Mouse (Mus musculus) MEL (cell line): ENCODE measurements around the gene Arsg. TPM values are rescaled to one million over a fixed set of nuclear protein-coding genes. Genes with fewer than 3 reads are reported as not detected.

ENCODE experiments used
- DNase-seq: peaks from one replicate; pipeline ENCODE4 v3.0.0; 2011; ENCODE audit warnings: low read depth, low spot score
- H3K27ac ChIP-seq: 2 replicates; pipeline ENCODE4 v1.5.1; 2012; ENCODE audit warnings: low read depth, mild to moderate bottlenecking, control low read depth, low read length, moderate library complexity; ENCODE audit not compliant: control insufficient read depth
- H3K27me3 ChIP-seq, 2 experiments: fragments of 150-350 bp in 1 of 2; sonication (generic) in 1 of 2; 2 replicates each; pipeline ENCODE4 v1.6.1; 2012; ENCODE audit warnings: low read length in 2 of 2, mild to moderate bottlenecking in 2 of 2, improper control_type of control experiment in 1 of 2, moderate library complexity in 1 of 2; ENCODE audit not compliant: insufficient read depth in 2 of 2, control insufficient read depth in 1 of 2
- H3K36me3 ChIP-seq, 2 experiments: 2 replicates each; pipeline ENCODE4 v1.6.1; 2012 to 2014; ENCODE audit warnings: low read length in 2 of 2, improper control_type of control experiment in 1 of 2, inconsistent platforms in 1 of 2, mild to moderate bottlenecking in 1 of 2; ENCODE audit not compliant: insufficient read depth in 2 of 2, control insufficient read depth in 1 of 2
- H3K4me1 ChIP-seq, 2 experiments: fragments of 150-350 bp in 1 of 2; sonication (generic) in 1 of 2; 2 replicates each; pipeline ENCODE4 v1.6.1; 2012; ENCODE audit warnings: low read length in 2 of 2, improper control_type of control experiment in 1 of 2, mild to moderate bottlenecking in 1 of 2; ENCODE audit not compliant: insufficient read depth in 2 of 2, control insufficient read depth in 1 of 2
- H3K4me3 ChIP-seq, 2 experiments: fragments of 150-350 bp in 1 of 2; sonication (generic) in 1 of 2; 2 replicates each; pipeline ENCODE4 v1.5.1; 2012; ENCODE audit warnings: low read depth in 2 of 2, low read length in 2 of 2, mild to moderate bottlenecking in 2 of 2, moderate library complexity in 2 of 2, control low read depth in 1 of 2, improper control_type of control experiment in 1 of 2; ENCODE audit not compliant: control insufficient read depth in 1 of 2, insufficient read depth in 1 of 2
- H3K79me2 ChIP-seq: 2 replicates; pipeline ENCODE4 v1.6.1; 2012; ENCODE audit warnings: mild to moderate bottlenecking, low read length, moderate library complexity; ENCODE audit not compliant: control insufficient read depth, poor library complexity, insufficient read depth
- H3K9ac ChIP-seq: 2 replicates; pipeline ENCODE4 v1.6.1; 2012; ENCODE audit warnings: low read depth, mild to moderate bottlenecking, control low read depth, low read length, moderate library complexity; ENCODE audit not compliant: control insufficient read depth, poor library complexity, severe bottlenecking
- H3K9me3 ChIP-seq: fragments of 150-350 bp; sonication (generic); replicated peaks from 2 replicates; pipeline ENCODE4 v1.6.1; 2012; ENCODE audit warnings: mild to moderate bottlenecking, low read length, improper control_type of control experiment, moderate library complexity; ENCODE audit not compliant: insufficient read depth
- BHLHE40 ChIP-seq: IDR thresholded peaks from 2 replicates; pipeline ENCODE4 v1.6.1; 2012; ENCODE audit warnings: low read depth, mild to moderate bottlenecking, inconsistent platforms, low read length, improper control_type of control experiment, borderline replicate concordance
- CTCF ChIP-seq, 3 experiments: IDR thresholded peaks in 2 of 3; conservative IDR thresholded peaks in 1 of 3; 2 replicates each; pipeline ENCODE4 v1.5.1; 2011 to 2012; ENCODE audit warnings: low read length in 3 of 3, low read depth in 2 of 3, mild to moderate bottlenecking in 2 of 3, improper control_type of control experiment in 1 of 3, inconsistent platforms in 1 of 3, mixed read lengths in 1 of 3, moderate library complexity in 1 of 3; ENCODE audit not compliant: control insufficient read depth in 1 of 3, insufficient read depth in 1 of 3, poor library complexity in 1 of 3, severe bottlenecking in 1 of 3
- ELF1 ChIP-seq: IDR thresholded peaks from 2 replicates; pipeline ENCODE4 v1.6.1; 2014; ENCODE audit warnings: low read depth, mild to moderate bottlenecking, inconsistent platforms, low read length, improper control_type of control experiment, moderate library complexity
- EP300 ChIP-seq, 2 experiments: IDR thresholded peaks; 2 replicates each; pipeline ENCODE4 v1.6.1; 2011; ENCODE audit warnings: improper control_type of control experiment in 2 of 2, low read length in 2 of 2, low read depth in 1 of 2, mild to moderate bottlenecking in 1 of 2
- ETS1 ChIP-seq: IDR thresholded peaks from 2 replicates; pipeline ENCODE4 v1.6.1; 2012; ENCODE audit warnings: low read depth, mild to moderate bottlenecking, inconsistent platforms, low read length, improper control_type of control experiment, moderate library complexity
- GABPA ChIP-seq: IDR thresholded peaks from 2 replicates; pipeline ENCODE4 v1.6.1; 2012; ENCODE audit warnings: low read depth, mild to moderate bottlenecking, inconsistent platforms, low read length, improper control_type of control experiment, moderate library complexity
- GATA1 ChIP-seq: IDR thresholded peaks from 2 replicates; pipeline ENCODE4 v1.6.1; 2011; ENCODE audit warnings: low read depth, low read length, improper control_type of control experiment
- JUND ChIP-seq: IDR thresholded peaks from 2 replicates; pipeline ENCODE4 v1.6.1; 2011; ENCODE audit warnings: low read depth, mild to moderate bottlenecking, improper control_type of control experiment, low read length
- POLR2A ChIP-seq, 2 experiments: IDR thresholded peaks; 2 replicates each; pipeline ENCODE4 v1.6.1; 2011 to 2012; ENCODE audit warnings: low read length in 2 of 2, mild to moderate bottlenecking in 2 of 2, control low read depth in 1 of 2, improper control_type of control experiment in 1 of 2, low read depth in 1 of 2, moderate library complexity in 1 of 2; ENCODE audit not compliant: control insufficient read depth in 1 of 2, insufficient read depth in 1 of 2, poor library complexity in 1 of 2
- RCOR1 ChIP-seq: IDR thresholded peaks from 2 replicates; pipeline ENCODE4 v1.6.1; 2012; ENCODE audit warnings: low read depth, mild to moderate bottlenecking, inconsistent platforms, low read length, improper control_type of control experiment
- SMC3 ChIP-seq: IDR thresholded peaks from 2 replicates; pipeline ENCODE4 v1.6.1; 2011; ENCODE audit warnings: low read depth, low read length, improper control_type of control experiment
- TCF12 ChIP-seq: IDR thresholded peaks from 2 replicates; pipeline ENCODE4 v1.6.1; 2014; ENCODE audit warnings: low read depth, mild to moderate bottlenecking, inconsistent platforms, low read length, improper control_type of control experiment, moderate library complexity
- ZKSCAN1 ChIP-seq: IDR thresholded peaks from 2 replicates; pipeline ENCODE4 v1.6.1; 2012; ENCODE audit warnings: low read depth, mild to moderate bottlenecking, inconsistent platforms, low read length, improper control_type of control experiment, moderate library complexity
- ZNF384 ChIP-seq: IDR thresholded peaks from 2 replicates; pipeline ENCODE4 v1.6.1; 2012; ENCODE audit warnings: low read depth, mild to moderate bottlenecking, inconsistent platforms, low read length, improper control_type of control experiment
- polyA plus RNA-seq, 2 experiments: library from polyadenylated mRNA; stranded (reverse) in 1 of 2; unstranded in 1 of 2; fragments of >175 nt in 1 of 2; fragments of >200 nt in 1 of 2; gene quantifications; 2 replicates each; pipeline versions ENCODE4 v1.2.1 to v1.2.4; 2012; ENCODE audit warnings: low replicate concordance in 2 of 2, low read depth in 1 of 2; ENCODE audit not compliant: insufficient read length in 2 of 2, insufficient read depth in 1 of 2, missing spikeins in 1 of 2
- total RNA-seq: library from RNA; depleted of rRNA; stranded (reverse); fragments of 300-350 nt; gene quantifications from 2 replicates; pipeline ENCODE4 v1.2.3, GENCODE M21; 2012

Gene Arsg
- total and polyA plus RNA-seq, 3 experiments = 3.9 to 5.2 TPM; not detected in 1

DNA sequence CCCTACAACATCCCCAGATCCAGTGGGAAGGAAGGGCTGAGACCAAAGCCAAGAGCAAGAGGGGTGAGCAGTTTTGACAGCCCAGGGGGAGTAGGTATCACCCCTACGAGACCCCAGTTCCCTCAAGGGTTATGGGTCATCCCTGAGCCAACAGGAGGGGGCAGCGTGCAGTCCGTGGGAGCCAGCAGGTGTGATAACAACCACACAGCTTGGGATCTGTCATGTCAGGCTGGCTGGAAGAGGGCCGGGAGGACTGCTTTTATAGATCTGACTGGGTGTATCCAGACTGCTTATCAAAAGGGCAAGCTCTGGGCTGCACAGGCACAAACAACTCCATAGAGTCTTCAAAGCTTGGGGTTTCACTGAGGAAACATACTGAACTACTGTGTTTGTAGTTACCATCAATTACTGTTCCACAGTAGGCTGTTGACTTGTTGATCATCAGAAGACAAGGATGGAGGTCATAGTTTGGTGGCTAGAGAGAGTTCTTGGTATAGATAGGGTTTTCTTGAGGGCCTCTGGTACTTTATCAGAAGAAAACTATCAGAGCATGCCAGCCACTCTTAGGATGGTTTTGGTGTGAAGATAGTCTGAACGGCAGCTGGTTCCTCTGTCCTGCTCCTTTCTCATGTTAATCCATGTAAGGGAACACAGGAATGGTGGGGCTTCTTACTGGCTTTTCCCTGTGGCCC, 76.6 kb downstream of the Arsg start (continued):
- 0 out of 2 replicates have a peak, but pooled peaks have one; percentile 45 for TF ChIP-seq BHLHE40
- peak in 1 of 3 experiments; percentile 14; a peak in 1 of 6 replicates for TF ChIP-seq CTCF (IDR thresholded peaks at IDR 0.05 in 2 of 3, conservative IDR thresholded peaks at IDR 0.05 in 1 of 3; ENCODE audit: control insufficient read depth in 1 of 3, insufficient read depth in 1 of 3, low read depth in 2 of 3, low read length in 3 of 3, poor library complexity in 1 of 3, severe bottlenecking in 1 of 3)
- TF ChIP-seq TCF12 = peak; percentile 85
- TF ChIP-seq RCOR1 = peak; percentile 64

DNA sequence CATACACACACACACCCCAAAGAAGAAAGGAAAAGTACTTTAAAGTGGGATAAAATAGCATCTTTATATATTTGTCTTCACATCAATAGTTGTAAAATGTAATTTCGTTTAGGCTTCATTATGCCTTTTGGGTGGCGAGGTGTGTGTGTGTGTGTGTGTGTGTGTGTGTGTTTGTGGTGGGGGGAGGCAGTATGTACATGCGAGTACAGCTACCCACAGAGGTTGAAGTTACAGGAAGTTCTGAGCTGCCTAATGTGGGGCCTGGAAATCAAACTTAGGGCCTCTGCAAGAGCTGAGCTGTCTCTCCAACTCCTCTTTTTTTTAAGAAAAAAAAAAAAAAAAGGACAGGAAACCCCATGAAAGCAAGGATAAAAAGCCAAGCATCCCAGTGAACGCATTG, 80.7 kb downstream of the Arsg start:
- Histone ChIP-seq H3K36me3 (peaks cover 0 to 31% of the 10 kb centered on the region in 2 experiments; a peak in 2 of 4 replicates), H3K4me3 (no peak overlapping the region), H3K9me3 (no peaks in the 10 kb centered on the region), H3K79me2 (no peaks in the 10 kb centered on the region), H3K4me1 (peaks cover 28 to 31% of the 10 kb centered on the region in 2 experiments), H3K9ac (no peak overlapping the region), H3K27me3 (no peaks in the 10 kb centered on the region), H3K27ac (no peak overlapping the region)
- peak; percentile 54; the same call in 1 of the 2 replicates for TF ChIP-seq ZNF384
- no peak for TF ChIP-seq JUND
- no peak for DNase-seq

GRCm38 (mm10) chr11:109554443-109554842, 81.3 kb downstream of the Arsg start:
- TF ChIP-seq SMC3 (0 out of 2 replicates have a peak, but pooled peaks have one; percentile 1), POLR2A (IDR thresholded peaks at IDR 0.05; ENCODE audit: control insufficient read depth in 1 of 2, insufficient read depth in 1 of 2, low read depth in 1 of 2, low read length in 2 of 2, poor library complexity in 1 of 2) (no peak)
- TF ChIP-seq, all 39 proteins: peak for 1
- no peak for DNase-seq
- Histone ChIP-seq H3K4me3 (no peak overlapping the region), H3K36me3 (peaks cover 0 to 29% of the 10 kb centered on the region in 2 experiments; a peak in 2 of 4 replicates), H3K9ac (no peak overlapping the region), H3K9me3 (no peaks in the 10 kb centered on the region), H3K4me1 (peaks cover 25 to 29% of the 10 kb centered on the region in 2 experiments), H3K27ac (no peak overlapping the region), H3K79me2 (no peaks in the 10 kb centered on the region), H3K27me3 (no peaks in the 10 kb centered on the region)

- H3K4me3 ChIP-seq = no peak overlapping the region
- H3K4me1 ChIP-seq = peaks cover 22 to 32% of the 10 kb centered on the region in 2 experiments
- H3K79me2 ChIP-seq = no peaks in the 10 kb centered on the region
- H3K27ac ChIP-seq = peak overlapping the region; percentile 13; the same call in 1 of the 2 replicates
- TF ChIP-seq ETS1 (0 out of 2 replicates have a peak, but pooled peaks have one; percentile 21), GABPA (no peak), POLR2A (IDR thresholded peaks at IDR 0.05; ENCODE audit: control insufficient read depth in 1 of 2, insufficient read depth in 1 of 2, low read depth in 1 of 2, low read length in 2 of 2, poor library complexity in 1 of 2) (no peak), GATA1 (peak; percentile 50; the same call in 1 of the 2 replicates), ELF1 (0 out of 2 replicates have a peak, but pooled peaks have one; percentile 19), JUND (no peak), EP300 (IDR thresholded peaks at IDR 0.05; ENCODE audit: low read depth in 1 of 2, low read length in 2 of 2) (0 out of 4 replicates have a peak, but pooled peaks of 1 of the 2 experiments have one; percentile 28), ZKSCAN1 (no peak)
- peak; percentile 52 for DNase-seq
- no peak overlapping the region for H3K9ac ChIP-seq
- no peaks in the 10 kb centered on the region for H3K9me3 ChIP-seq
- H3K36me3 ChIP-seq = peaks cover 0 to 28% of the 10 kb centered on the region in 2 experiments; a peak in 2 of 4 replicates
- no peaks in the 10 kb centered on the region for H3K27me3 ChIP-seq
Observed at GRCm38 (mm10) chr11:109556130-109556529, 83.0 kb downstream of the Arsg start.
